Mouse (Mus musculus): ENCODE results near the gene Misp. TPM values are rescaled to one million over a fixed set of nuclear protein-coding genes. Genes with fewer than 3 reads are reported as not detected.

Misp gene
- total and polyA plus RNA-seq, 3 experiments, result not detected

Other genes starting within 250 kb of the Misp start
Only the 20 nearest of the 34 such genes appear.
- 335 and 348 TPM in 2 replicates for gene Cdc34, start 138.8 kb upstream of the Misp start, total RNA-seq (2012; rRNA removed)
- 323 and 331 TPM in 2 replicates for gene Cdc34, start 138.8 kb upstream of the Misp start, total RNA-seq (2014; rRNA removed)
- 314 and 354 TPM in 2 replicates for gene Cdc34, start 138.8 kb upstream of the Misp start, polyA plus RNA-seq (2012; ENCODE audit: insufficient read length, low read depth)
- 0.17 and 0.67 TPM in 2 replicates for gene Gzmm, start 132.0 kb upstream of the Misp start, total RNA-seq (2012; rRNA removed)
- gene Gzmm, start 132.0 kb upstream of the Misp start, total RNA-seq (2014; rRNA removed), result 0.45 and 0.59 TPM in 2 replicates
- gene Gzmm, start 132.0 kb upstream of the Misp start, polyA plus RNA-seq (2012; ENCODE audit: insufficient read length, low read depth), result 0.30 and 0.73 TPM in 2 replicates
- gene Bsg, start 116.5 kb upstream of the Misp start, total RNA-seq (2012; rRNA removed), result 312 and 421 TPM in 2 replicates
- gene Bsg, start 116.5 kb upstream of the Misp start, total RNA-seq (2014; rRNA removed), result 617 and 710 TPM in 2 replicates
- gene Bsg, start 116.5 kb upstream of the Misp start, polyA plus RNA-seq (2012; ENCODE audit: insufficient read length, low read depth), result 358 and 360 TPM in 2 replicates
- 1.8 and 2.2 TPM in 2 replicates for gene Hcn2, start 104.4 kb upstream of the Misp start, total RNA-seq (2012; rRNA removed)
- gene Hcn2, start 104.4 kb upstream of the Misp start, total RNA-seq (2014; rRNA removed), result 0.21 and 0.23 TPM in 2 replicates
- 0.23 and 0.44 TPM in 2 replicates for gene Hcn2, start 104.4 kb upstream of the Misp start, polyA plus RNA-seq (2012; ENCODE audit: insufficient read length, low read depth)
- gene Polrmt, start 74.4 kb upstream of the Misp start, total RNA-seq (2012; rRNA removed), result 50.1 and 50.5 TPM in 2 replicates
- 13.5 and 18.1 TPM in 2 replicates for gene Polrmt, start 74.4 kb upstream of the Misp start, total RNA-seq (2014; rRNA removed)
- 40.2 and 49.0 TPM in 2 replicates for gene Polrmt, start 74.4 kb upstream of the Misp start, polyA plus RNA-seq (2012; ENCODE audit: insufficient read length, low read depth)
- not detected in 2 replicates for gene Fgf22, start 65.9 kb upstream of the Misp start, total RNA-seq (2012; rRNA removed)
- not detected in 2 replicates for gene Fgf22, start 65.9 kb upstream of the Misp start, total RNA-seq (2014; rRNA removed)
- not detected in 2 replicates for gene Fgf22, start 65.9 kb upstream of the Misp start, polyA plus RNA-seq (2012; ENCODE audit: insufficient read length, low read depth)
- 67.9 and 74.8 TPM in 2 replicates for gene Rnf126, start 54.0 kb upstream of the Misp start, total RNA-seq (2012; rRNA removed)
- 28.9 and 32.4 TPM in 2 replicates for gene Rnf126, start 54.0 kb upstream of the Misp start, total RNA-seq (2014; rRNA removed)
- 90.7 and 112 TPM in 2 replicates for gene Rnf126, start 54.0 kb upstream of the Misp start, polyA plus RNA-seq (2012; ENCODE audit: insufficient read length, low read depth)
- 0.25 TPM in 2 replicates for gene Fstl3, start 43.7 kb upstream of the Misp start, total RNA-seq (2012; rRNA removed)
- gene Fstl3, start 43.7 kb upstream of the Misp start, total RNA-seq (2014; rRNA removed), result not detected in 2 replicates
- not detected in 2 replicates for gene Fstl3, start 43.7 kb upstream of the Misp start, polyA plus RNA-seq (2012; ENCODE audit: insufficient read length, low read depth)
- gene Prss57, start 30.0 kb upstream of the Misp start, total RNA-seq (2012; rRNA removed), result 0.08 and 0.21 TPM in 2 replicates
- not detected in 2 replicates for gene Prss57, start 30.0 kb upstream of the Misp start, total RNA-seq (2014; rRNA removed)
- gene Prss57, start 30.0 kb upstream of the Misp start, polyA plus RNA-seq (2012; ENCODE audit: insufficient read length, low read depth), result not detected in 2 replicates
- 3.1 and 5.3 TPM in 2 replicates for gene Palm, start 27.4 kb upstream of the Misp start, total RNA-seq (2012; rRNA removed)
- 0.36 and 0.78 TPM in 2 replicates for gene Palm, start 27.4 kb upstream of the Misp start, total RNA-seq (2014; rRNA removed)
- gene Palm, start 27.4 kb upstream of the Misp start, polyA plus RNA-seq (2012; ENCODE audit: insufficient read length, low read depth), result 1.5 and 2.5 TPM in 2 replicates
- gene Ptbp1, start 33.4 kb downstream of the Misp start, total RNA-seq (2012; rRNA removed), result 252 and 284 TPM in 2 replicates
- gene Ptbp1, start 33.4 kb downstream of the Misp start, total RNA-seq (2014; rRNA removed), result 261 and 284 TPM in 2 replicates
- gene Ptbp1, start 33.4 kb downstream of the Misp start, polyA plus RNA-seq (2012; ENCODE audit: insufficient read length, low read depth), result 482 and 497 TPM in 2 replicates
- gene Prtn3, start 53.5 kb downstream of the Misp start, total RNA-seq (2012; rRNA removed), result 0.30 TPM in 1 of 2 replicates, not detected in the other
- not detected in 2 replicates for gene Prtn3, start 53.5 kb downstream of the Misp start, total RNA-seq (2014; rRNA removed)
- gene Prtn3, start 53.5 kb downstream of the Misp start, polyA plus RNA-seq (2012; ENCODE audit: insufficient read length, low read depth), result 0.39 TPM in 1 of 2 replicates, not detected in the other
- 0.47 and 0.55 TPM in 2 replicates for gene Plppr3, start 53.6 kb downstream of the Misp start, total RNA-seq (2012; rRNA removed)
- gene Plppr3, start 53.6 kb downstream of the Misp start, total RNA-seq (2014; rRNA removed), result not detected in 2 replicates
- gene Plppr3, start 53.6 kb downstream of the Misp start, polyA plus RNA-seq (2012; ENCODE audit: insufficient read length, low read depth), result 3.4 TPM in 2 replicates
- gene Elane, start 65.3 kb downstream of the Misp start, total RNA-seq (2012; rRNA removed), result not detected in 2 replicates
- not detected in 2 replicates for gene Elane, start 65.3 kb downstream of the Misp start, total RNA-seq (2014; rRNA removed)
- gene Elane, start 65.3 kb downstream of the Misp start, polyA plus RNA-seq (2012; ENCODE audit: insufficient read length, low read depth), result not detected in 2 replicates
- gene Cfd, start 69.9 kb downstream of the Misp start, total RNA-seq (2012; rRNA removed), result not detected in 2 replicates
- not detected in 2 replicates for gene Cfd, start 69.9 kb downstream of the Misp start, total RNA-seq (2014; rRNA removed)
- gene Cfd, start 69.9 kb downstream of the Misp start, polyA plus RNA-seq (2012; ENCODE audit: insufficient read length, low read depth), result 0.26 TPM in 1 of 2 replicates, not detected in the other
- 12.1 and 14.4 TPM in 2 replicates for gene Med16, start 87.9 kb downstream of the Misp start, total RNA-seq (2012; rRNA removed)
- gene Med16, start 87.9 kb downstream of the Misp start, total RNA-seq (2014; rRNA removed), result 8.7 and 10.2 TPM in 2 replicates
- gene Med16, start 87.9 kb downstream of the Misp start, polyA plus RNA-seq (2012; ENCODE audit: insufficient read length, low read depth), result 20.7 and 22.8 TPM in 2 replicates
- 6.0 and 8.1 TPM in 2 replicates for gene Gm26602, start 89.9 kb downstream of the Misp start, total RNA-seq (2012; rRNA removed)
- gene Gm26602, start 89.9 kb downstream of the Misp start, total RNA-seq (2014; rRNA removed), result not detected in 2 replicates
- gene Gm26602, start 89.9 kb downstream of the Misp start, polyA plus RNA-seq (2012; ENCODE audit: insufficient read length, low read depth), result not detected in 2 replicates
- gene Kiss1r, start 96.0 kb downstream of the Misp start, total RNA-seq (2012; rRNA removed), result 0.21 and 0.76 TPM in 2 replicates
- 0.24 and 0.32 TPM in 2 replicates for gene Kiss1r, start 96.0 kb downstream of the Misp start, total RNA-seq (2014; rRNA removed)
- gene Kiss1r, start 96.0 kb downstream of the Misp start, polyA plus RNA-seq (2012; ENCODE audit: insufficient read length, low read depth), result 0.17 and 0.20 TPM in 2 replicates
- 20.9 and 22.3 TPM in 2 replicates for gene R3hdm4, start 100.2 kb downstream of the Misp start, total RNA-seq (2012; rRNA removed)
- gene R3hdm4, start 100.2 kb downstream of the Misp start, total RNA-seq (2014; rRNA removed), result 8.9 and 10.5 TPM in 2 replicates
- 53.2 and 59.4 TPM in 2 replicates for gene R3hdm4, start 100.2 kb downstream of the Misp start, polyA plus RNA-seq (2012; ENCODE audit: insufficient read length, low read depth)
- gene Arid3a, start 106.1 kb downstream of the Misp start, total RNA-seq (2012; rRNA removed), result 114 and 161 TPM in 2 replicates
- gene Arid3a, start 106.1 kb downstream of the Misp start, total RNA-seq (2014; rRNA removed), result 45.9 and 48.4 TPM in 2 replicates
- 84.7 and 94.4 TPM in 2 replicates for gene Arid3a, start 106.1 kb downstream of the Misp start, polyA plus RNA-seq (2012; ENCODE audit: insufficient read length, low read depth)

All from CH12.LX (cell line).